Mouse (Mus musculus) heart, embryonic 15.5 days (tissue): ENCODE measurements at regions not wholly inside any gene's neighbourhood (a gene's known extent, or its start where the extent isn't known, plus 50 kb on each side); places are given as distances from the start of the nearest gene placed in this dataset.
"Not testable (repeated sequence)": the region's sequence is repeated elsewhere in the genome, so short reads cannot be mapped to it uniquely, and the experiment has no call there.

Experiments
- ATAC-seq: fragments of 200-750 bp; cut with Nextera tagmentation; replicated peaks from 2 replicates; pipeline ENCODE4 v1.8.0; 2017; ENCODE audit warnings: low read depth, moderate TSS enrichment; ENCODE audit not compliant: insufficient number of reproducible peaks, insufficient read depth, low FRiP score
- H3K27ac ChIP-seq: fragments of 300-500 bp; sonication (generic); 2 replicates; pipeline ENCODE4 v1.5.1; 2015; ENCODE audit warnings: mild to moderate bottlenecking, inconsistent platforms
- H3K27me3 ChIP-seq: fragments of 300-500 bp; sonication (generic); 2 replicates; pipeline ENCODE4 v1.6.1; 2015; ENCODE audit warnings: inconsistent platforms
- H3K36me3 ChIP-seq: fragments of 300-500 bp; sonication (generic); 2 replicates; pipeline ENCODE4 v1.6.1; 2015; ENCODE audit warnings: mild to moderate bottlenecking, inconsistent platforms
- H3K4me1 ChIP-seq: fragments of 300-500 bp; sonication (generic); replicated peaks from 2 replicates; pipeline ENCODE4 v1.6.1; 2015; ENCODE audit warnings: inconsistent platforms
- H3K4me2 ChIP-seq: fragments of 300-500 bp; sonication (generic); 2 replicates; pipeline ENCODE4 v1.6.1; 2015; ENCODE audit warnings: inconsistent platforms, mild to moderate bottlenecking, moderate library complexity
- H3K4me3 ChIP-seq: fragments of 300-500 bp; sonication (generic); 2 replicates; pipeline ENCODE4 v1.5.1; 2015; ENCODE audit warnings: mild to moderate bottlenecking, inconsistent platforms
- H3K9ac ChIP-seq: fragments of 300-500 bp; sonication (generic); 2 replicates; pipeline ENCODE4 v1.6.1; 2015; ENCODE audit warnings: mild to moderate bottlenecking, inconsistent platforms
- H3K9me3 ChIP-seq: fragments of 300-500 bp; sonication (generic); replicated peaks from 2 replicates; pipeline ENCODE4 v1.6.1; 2016; ENCODE audit warnings: inconsistent platforms
- WGBS: fragments of 180-500 bp; shearing (Covaris S2); methylation state at CpG from one replicate; pipeline ENCODE4 v1.1.7; 2015; ENCODE audit warnings: mixed read lengths; 5-methylcytosine and 5-hydroxymethylcytosine counted together

DNA sequence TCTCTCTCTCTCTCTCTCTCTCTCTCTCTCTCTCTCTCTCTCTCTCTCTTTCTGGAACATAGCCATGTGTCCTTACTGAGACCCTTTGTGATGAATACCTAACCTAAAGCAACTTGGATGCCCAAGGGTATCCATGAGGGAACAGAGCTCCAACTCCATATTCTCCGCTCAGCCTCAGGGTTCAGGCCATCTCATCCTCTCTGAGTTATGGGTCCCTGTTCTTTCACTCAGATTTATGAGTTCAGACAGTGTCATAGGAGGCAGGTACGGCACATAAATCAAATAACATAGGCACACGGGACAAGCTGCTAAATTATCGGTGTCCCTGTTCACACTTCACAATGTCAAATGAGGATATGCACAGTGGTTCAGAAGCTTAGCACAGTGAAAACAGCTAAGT, 586.4 kb downstream of the Nova1 start:
- no peak overlapping the region for H3K4me2 ChIP-seq
- ATAC-seq, result no peak
- no peaks in the 10 kb centered on the region for H3K36me3 ChIP-seq
- H3K27ac ChIP-seq, result no peak overlapping the region
- H3K27me3 ChIP-seq, result no peaks in the 10 kb centered on the region
- H3K9ac ChIP-seq, result no peak overlapping the region
- no peaks in the 10 kb centered on the region for H3K9me3 ChIP-seq
- H3K4me1 ChIP-seq, result no peaks in the 10 kb centered on the region
- WGBS, result 80% methylated on average over 4 of the region's 4 CpGs
- H3K4me3 ChIP-seq, result no peak overlapping the region

DNA sequence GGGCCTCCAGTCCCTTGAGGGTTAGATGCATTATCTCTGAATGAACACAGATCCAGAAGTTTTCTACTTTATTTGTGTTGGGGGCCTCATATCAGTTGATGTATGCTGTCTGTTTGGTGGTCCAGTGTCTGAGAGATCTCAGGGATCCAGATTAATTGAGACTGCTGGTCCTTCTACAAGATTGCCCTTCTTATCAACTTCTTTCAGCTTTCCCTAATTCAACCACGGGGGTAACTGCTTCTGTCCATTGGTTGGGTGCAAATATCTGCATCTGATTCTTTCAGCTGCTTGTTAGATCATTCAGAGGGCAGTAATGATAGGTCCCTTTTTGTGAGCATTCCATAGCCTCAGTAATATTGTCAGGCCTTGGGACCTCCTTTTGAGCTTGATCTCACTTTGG, 603.4 kb downstream of the Nova1 start:
- not testable (repeated sequence) for H3K27ac ChIP-seq, H3K9ac ChIP-seq, H3K4me2 ChIP-seq, H3K36me3 ChIP-seq, H3K4me1 ChIP-seq, H3K9me3 ChIP-seq, ATAC-seq, H3K4me3 ChIP-seq, H3K27me3 ChIP-seq
- 27% methylated on average over 1 of the region's 1 CpGs for WGBS

GRCm38 (mm10) chr12:46199076-46199475, 619.7 kb downstream of the Nova1 start:
- ATAC-seq, result no peak
- no peak overlapping the region for H3K4me3 ChIP-seq
- H3K9ac ChIP-seq, result no peak overlapping the region

DNA sequence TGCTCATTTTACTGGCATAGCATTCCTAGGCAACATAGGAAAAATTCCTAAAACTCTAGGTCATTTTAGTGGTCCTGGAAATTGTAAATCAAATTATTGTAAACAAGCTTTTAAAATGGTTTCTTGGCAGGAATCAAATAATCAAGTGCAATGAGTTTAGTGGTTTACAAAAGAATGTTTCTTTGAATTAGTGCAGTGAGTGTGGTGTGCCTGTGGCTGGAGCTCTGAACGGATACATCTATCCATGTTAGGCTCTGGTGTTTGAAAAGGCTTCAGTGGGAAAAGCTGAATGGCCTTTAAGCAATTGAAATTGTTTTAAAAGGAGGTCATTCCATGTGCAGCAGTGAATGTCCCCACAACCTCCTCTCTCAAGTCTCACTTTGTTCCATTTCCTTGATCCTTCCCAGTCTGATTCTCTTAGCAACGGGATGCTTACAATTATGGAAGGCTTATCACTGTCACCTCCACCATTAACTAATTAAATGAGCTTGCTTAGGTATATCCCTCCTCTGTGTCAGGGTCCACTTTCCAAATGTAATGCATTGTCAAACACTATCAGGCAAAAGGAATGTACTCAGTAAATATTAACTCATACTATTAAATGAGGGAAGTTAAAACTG, 621.1 kb downstream of the Nova1 start:
- Histone ChIP-seq H3K27me3 (no peaks in the 10 kb centered on the region), H3K27ac (no peak overlapping the region), H3K4me2 (no peak overlapping the region), H3K9me3 (no peaks in the 10 kb centered on the region), H3K4me3 (no peak overlapping the region), H3K4me1 (no peaks in the 10 kb centered on the region), H3K9ac (no peak overlapping the region), H3K36me3 (no peaks in the 10 kb centered on the region)
- 54% methylated on average over 2 of the region's 2 CpGs for WGBS
- ATAC-seq, result no peak

More at GRCm38 (mm10) chr12:46199076-46199475, 619.7 kb downstream of the Nova1 start:
- no peaks in the 10 kb centered on the region for H3K27me3 ChIP-seq
- no peaks in the 10 kb centered on the region for H3K36me3 ChIP-seq
- no peak overlapping the region for H3K27ac ChIP-seq
- H3K4me2 ChIP-seq, result no peak overlapping the region
- no peaks in the 10 kb centered on the region for H3K4me1 ChIP-seq
- H3K9me3 ChIP-seq, result no peaks in the 10 kb centered on the region

- H3K4me3 ChIP-seq, result no peak overlapping the region
- H3K4me1 ChIP-seq, result no peaks in the 10 kb centered on the region
- WGBS, result 69% methylated on average over 1 of the region's 1 CpGs
- H3K27me3 ChIP-seq, result no peaks in the 10 kb centered on the region
- H3K4me2 ChIP-seq, result no peak overlapping the region
- no peak overlapping the region for H3K27ac ChIP-seq
- no peaks in the 10 kb centered on the region for H3K9me3 ChIP-seq
- H3K9ac ChIP-seq, result no peak overlapping the region
- H3K36me3 ChIP-seq, result no peaks in the 10 kb centered on the region
- no peak for ATAC-seq
Measured at GRCm38 (mm10) chr12:46194173-46194572, 624.6 kb downstream of the Nova1 start.
